Mouse (Mus musculus) olfactory bulb, adult 2 months (tissue): ENCODE results near the gene Tmub1. TPM values are rescaled to one million over a fixed set of nuclear protein-coding genes. Genes with fewer than 3 reads are reported as not detected.

Experiments used
- H3K27ac ChIP-seq: fragments of 200-500 bp; 2 replicates; pipeline ENCODE4 v1.5.1; 2012; ENCODE audit warnings: low read depth, low read length; ENCODE audit not compliant: insufficient read depth
- H3K4me1 ChIP-seq: fragments of 200-500 bp; 2 replicates; pipeline ENCODE4 v1.6.1; 2012; ENCODE audit warnings: low read length; ENCODE audit not compliant: control insufficient read depth, insufficient read depth
- H3K4me3 ChIP-seq: fragments of 200-500 bp; 2 replicates; pipeline ENCODE4 v1.5.1; 2012; ENCODE audit warnings: mild to moderate bottlenecking, low read depth, low read length, moderate library complexity; ENCODE audit not compliant: insufficient read depth
- CTCF ChIP-seq: fragments of 200-500 bp; IDR thresholded peaks from 2 replicates; pipeline ENCODE4 v1.5.1; 2012; ENCODE audit warnings: low read depth, mild to moderate bottlenecking, low read length, moderate library complexity; ENCODE audit not compliant: insufficient read depth
- POLR2A ChIP-seq: fragments of 200-500 bp; IDR thresholded peaks from 2 replicates; pipeline ENCODE4 v1.6.1; 2012; ENCODE audit warnings: mild to moderate bottlenecking, low read depth, low read length, moderate library complexity; ENCODE audit not compliant: insufficient read depth
- WGBS: fragments of 180-500 bp; shearing (Covaris S2); methylation state at CpG from one replicate; pipeline ENCODE4 v1.1.7; 2018; 5-methylcytosine and 5-hydroxymethylcytosine counted together
- polyA plus RNA-seq: library from polyadenylated mRNA; stranded (reverse); fragments of >200 nt; gene quantifications from 2 replicates; pipeline ENCODE4 v1.2.4, GENCODE M21; 2012; ENCODE audit warnings: low replicate concordance; ENCODE audit not compliant: missing spikeins, insufficient read depth, insufficient read length

The Tmub1 gene
- polyA plus RNA-seq, 1 experiment = not detected

DNA sequence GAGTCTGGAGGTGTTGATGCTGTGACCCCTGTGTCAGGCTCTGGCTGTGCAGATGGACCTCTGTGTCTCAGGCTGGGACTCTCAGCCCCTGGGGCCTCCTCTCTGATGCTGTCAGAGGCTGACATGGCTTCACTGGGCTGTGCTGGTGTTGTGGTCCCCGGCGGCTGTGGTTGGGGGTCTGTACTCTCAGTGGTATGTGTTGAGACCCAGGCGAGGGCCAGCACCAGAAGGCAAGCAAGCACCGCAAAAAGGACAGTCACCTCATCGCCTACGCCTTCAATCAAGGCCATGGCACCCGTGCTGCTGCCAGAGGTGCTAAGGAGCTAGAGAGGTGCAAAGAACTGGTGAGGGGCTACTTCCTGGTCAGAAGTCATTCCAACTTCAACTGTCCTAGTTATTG is 1.0 kb downstream of the Tmub1 start:
- Histone ChIP-seq H3K27ac (no peak overlapping the region), H3K4me1 (peaks cover 31% of the 10 kb centered on the region), H3K4me3 (no peak overlapping the region)
- no peak for TF ChIP-seq CTCF
- TF ChIP-seq POLR2A = no peak
- 94% methylated on average over 7 of the region's 7 CpGs for WGBS

GRCm38 (mm10) chr5:24445428-24446080 is 2.1 kb downstream of the Tmub1 start:
- TF ChIP-seq CTCF (no peak), POLR2A (no peak)
- 54% methylated on average over 20 of the region's 20 CpGs for WGBS
- peak overlapping the region; percentile 76 for H3K4me3 ChIP-seq
- H3K4me1 ChIP-seq = peaks cover 30% of the 10 kb centered on the region
- peak overlapping the region; percentile 74 for H3K27ac ChIP-seq

DNA sequence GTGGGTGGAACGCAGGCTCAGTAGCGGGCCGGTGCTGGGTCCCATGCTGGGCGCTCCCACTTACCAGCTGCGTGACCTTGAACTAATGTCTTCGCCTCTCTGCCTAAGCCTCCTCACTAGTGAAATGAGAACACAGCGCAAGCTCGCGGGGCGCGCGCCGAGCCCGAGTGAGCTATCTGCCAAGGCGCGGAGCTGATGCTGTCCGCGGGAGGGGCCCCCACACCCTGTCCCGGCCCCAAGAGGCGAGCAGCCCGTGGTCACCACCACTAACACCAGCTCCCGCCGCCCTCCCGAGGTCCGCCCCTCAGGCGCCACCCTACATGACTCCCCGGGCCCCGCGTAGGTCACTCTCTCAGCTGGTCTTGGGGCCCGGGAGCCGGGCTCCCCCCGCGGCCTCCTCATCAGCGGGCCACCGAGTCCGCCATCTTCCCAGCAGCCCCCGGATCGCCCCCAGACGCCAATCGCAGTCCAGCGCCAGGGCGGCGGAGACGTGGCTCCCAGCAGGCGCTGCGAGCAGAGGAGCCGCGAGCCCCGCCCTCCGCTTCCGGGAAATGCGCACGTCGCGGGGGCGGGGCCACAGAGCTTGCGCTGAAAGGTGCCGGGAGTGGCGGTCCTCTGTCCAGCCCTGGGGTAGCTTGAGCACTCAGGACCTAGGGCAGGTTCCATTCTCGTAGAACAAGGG is 2.8 kb downstream of the Tmub1 start, which contains the start of gene Fastk:
TSS of gene Fastk (minus strand) at position 542 of the 682 bp plus-strand sequence.
- peak; percentile 89 for TF ChIP-seq POLR2A
- TF ChIP-seq CTCF = no peak
- Histone ChIP-seq H3K4me1 (peaks cover 31% of the 10 kb centered on the region), H3K4me3 (peak within 1 kb of the TSS; percentile 76), H3K27ac (peak within 1 kb of the TSS; percentile 74)
- under 1% methylated on average over 60 of the region's 60 CpGs for WGBS

- H3K4me3 ChIP-seq = peak overlapping the region; percentile 76
- no peak overlapping the region for H3K27ac ChIP-seq
- peaks cover 31% of the 10 kb centered on the region for H3K4me1 ChIP-seq
- TF ChIP-seq CTCF (no peak), POLR2A (no peak)
- 77% methylated on average over 12 of the region's 12 CpGs for WGBS
Observed at GRCm38 (mm10) chr5:24443927-24444326, 3.7 kb downstream of the Tmub1 start.

- H3K27ac ChIP-seq = no peak overlapping the region
- TF ChIP-seq POLR2A (no peak), CTCF (no peak)
- H3K4me1 ChIP-seq = peaks cover 31% of the 10 kb centered on the region
- 95% methylated on average over 7 of the region's 7 CpGs for WGBS
- H3K4me3 ChIP-seq = no peak overlapping the region
Observed at GRCm38 (mm10) chr5:24443204-24443603, 4.5 kb downstream of the Tmub1 start.

DNA sequence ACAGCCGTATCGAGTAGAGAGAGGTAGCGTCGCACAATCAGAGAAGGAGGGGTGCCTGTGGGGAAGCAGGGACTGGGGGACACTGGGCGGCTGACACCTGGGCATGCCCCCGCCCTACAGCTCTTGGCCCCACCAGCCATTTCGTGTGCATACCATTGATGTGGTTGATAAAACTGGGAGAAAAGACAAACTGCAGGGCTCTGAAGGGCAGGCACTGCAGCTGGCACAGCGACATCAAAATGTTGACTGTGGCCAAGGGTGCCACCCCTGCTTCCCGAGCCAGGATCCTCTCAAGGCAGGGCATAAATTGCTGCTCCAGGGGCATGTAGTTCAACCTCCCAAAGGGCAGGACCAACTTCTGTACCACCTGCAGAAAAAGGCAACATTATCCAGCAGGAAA is 5.6 kb downstream of the Tmub1 start:
- 77% methylated on average over 9 of the region's 9 CpGs for WGBS
- Histone ChIP-seq H3K27ac (no peak overlapping the region), H3K4me3 (no peak overlapping the region), H3K4me1 (peaks cover 24% of the 10 kb centered on the region)
- TF ChIP-seq CTCF (no peak), POLR2A (no peak)

- WGBS = 88% methylated on average over 8 of the region's 8 CpGs
- TF ChIP-seq CTCF (no peak), POLR2A (no peak)
- H3K4me3 ChIP-seq = no peak overlapping the region
- peaks cover 22% of the 10 kb centered on the region for H3K4me1 ChIP-seq
- no peak overlapping the region for H3K27ac ChIP-seq
Observed at GRCm38 (mm10) chr5:24441187-24441586, 6.5 kb downstream of the Tmub1 start.

DNA sequence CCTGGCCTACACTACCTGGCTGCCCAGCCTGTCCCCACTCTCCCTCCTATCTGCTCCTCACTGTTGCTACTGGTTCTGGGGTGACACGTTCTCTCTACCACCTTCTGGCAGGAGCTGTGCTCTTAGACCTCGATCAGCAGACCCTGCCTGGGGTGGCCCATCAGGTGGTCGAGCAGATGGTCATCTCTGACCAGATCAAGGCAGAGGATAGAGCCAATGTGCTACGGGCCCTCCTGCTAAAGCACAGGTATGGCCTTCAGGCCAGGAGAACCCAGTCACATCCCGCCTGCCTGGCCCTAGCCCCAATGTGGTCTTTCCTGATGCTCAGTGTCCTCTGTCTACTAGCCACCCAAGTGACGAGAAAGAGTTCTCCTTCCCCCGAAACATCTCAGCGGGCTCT is 13.7 kb downstream of the Tmub1 start:
- TF ChIP-seq POLR2A (no peak), CTCF (no peak)
- Histone ChIP-seq H3K4me1 (no peaks in the 10 kb centered on the region), H3K27ac (no peak overlapping the region), H3K4me3 (no peak overlapping the region)
- WGBS = 92% methylated on average over 8 of the region's 8 CpGs

DNA sequence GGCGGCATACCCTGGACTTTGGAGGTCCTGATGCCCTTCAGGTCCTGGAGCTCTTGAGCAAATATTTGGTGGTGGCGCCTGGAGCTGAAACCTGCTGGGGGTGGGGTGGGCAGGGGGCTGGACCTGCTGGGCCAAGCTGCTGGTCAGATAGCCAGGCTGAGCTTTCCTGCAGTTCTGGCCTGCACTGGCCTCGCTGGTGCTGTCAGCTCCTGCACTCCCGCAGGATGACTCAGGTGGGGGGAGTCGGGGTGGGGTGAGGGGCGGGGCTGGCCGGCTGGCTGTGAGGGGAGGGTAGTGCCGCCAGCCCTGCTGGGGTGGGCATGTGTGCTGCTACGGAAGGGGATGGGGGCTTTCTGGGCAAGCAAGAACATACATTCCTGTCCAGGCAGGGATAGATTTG is 19.1 kb downstream of the Tmub1 start:
- 36% methylated on average over 9 of the region's 9 CpGs for WGBS
- H3K27ac ChIP-seq = no peak overlapping the region
- H3K4me3 ChIP-seq = no peak overlapping the region
- no peak for TF ChIP-seq CTCF
- TF ChIP-seq POLR2A = no peak
- peaks cover 38% of the 10 kb centered on the region for H3K4me1 ChIP-seq

- Histone ChIP-seq H3K27ac (no peak overlapping the region), H3K4me3 (no peak overlapping the region), H3K4me1 (peaks cover 38% of the 10 kb centered on the region)
- WGBS = 25% methylated on average over 15 of the region's 15 CpGs
- TF ChIP-seq POLR2A (no peak), CTCF (no peak)
Observed at GRCm38 (mm10) chr5:24427981-24428402, 19.7 kb downstream of the Tmub1 start.
